Mouse (Mus musculus) layer of hippocampus, adult 9-11 months (tissue): ENCODE measurements around the gene Hist1h2ac.
"Not testable (repeated sequence)": the region's sequence is repeated elsewhere in the genome, so short reads cannot be mapped to it uniquely, and the experiment has no call there.

Experiments used
- DNase-seq: peaks from one replicate; pipeline ENCODE4 v3.0.0; 2022

The Hist1h2ac gene

GRCm38 (mm10) chr13:23698996-23699395 lies 15.2 kb upstream of the Hist1h2ac start:
- DNase-seq = no peak

- DNase-seq = peak; percentile 98
Measured at GRCm38 (mm10) chr13:23698300-23698693, 14.5 kb upstream of the Hist1h2ac start, which contains the start of gene Hist1h4c. TSS of gene Hist1h4c (minus strand) at chr13:23698454.

GRCm38 (mm10) chr13:23697491-23698299 lies 13.9 kb upstream of the Hist1h2ac start:
- no peak for DNase-seq

- no peak for DNase-seq
Measured at GRCm38 (mm10) chr13:23696061-23696474, 12.3 kb upstream of the Hist1h2ac start.

GRCm38 (mm10) chr13:23695514-23695913 lies 11.8 kb upstream of the Hist1h2ac start, which contains the start of gene Hist1h1t:
TSS of gene Hist1h1t (plus strand) at chr13:23695814.
- DNase-seq = no peak

GRCm38 (mm10) chr13:23694956-23695355 lies 11.2 kb upstream of the Hist1h2ac start:
- no peak for DNase-seq

- DNase-seq = no peak
Measured at GRCm38 (mm10) chr13:23693856-23694440, 10.2 kb upstream of the Hist1h2ac start.

- no peak for DNase-seq
Measured at GRCm38 (mm10) chr13:23689459-23689858, 5.7 kb upstream of the Hist1h2ac start.

- no peak for DNase-seq
Measured at GRCm38 (mm10) chr13:23688956-23689355, 5.2 kb upstream of the Hist1h2ac start.

GRCm38 (mm10) chr13:23687907-23688306 lies 4.2 kb upstream of the Hist1h2ac start:
- DNase-seq = no peak

- DNase-seq = no peak
Measured at GRCm38 (mm10) chr13:23687181-23687580, 3.4 kb upstream of the Hist1h2ac start.

- no peak for DNase-seq
Measured at GRCm38 (mm10) chr13:23685966-23686365, 2.2 kb upstream of the Hist1h2ac start.

GRCm38 (mm10) chr13:23685121-23685861 lies 1.5 kb upstream of the Hist1h2ac start:
- no peak for DNase-seq

GRCm38 (mm10) chr13:23684295-23684945 lies 672 bp upstream of the Hist1h2ac start:
- DNase-seq = peak; percentile 61

- DNase-seq = not testable (repeated sequence)
Measured at GRCm38 (mm10) chr13:23682947-23683754, 597 bp downstream of the Hist1h2ac start.

GRCm38 (mm10) chr13:23682623-23682946 lies 1.2 kb downstream of the Hist1h2ac start:
- no peak for DNase-seq

GRCm38 (mm10) chr13:23681990-23682582 lies 1.7 kb downstream of the Hist1h2ac start:
- DNase-seq = no peak

GRCm38 (mm10) chr13:23662536-23662935 lies 21.2 kb downstream of the Hist1h2ac start:
- no peak for DNase-seq

- no peak for DNase-seq
Measured at GRCm38 (mm10) chr13:23659636-23660366, 23.9 kb downstream of the Hist1h2ac start.
